Mouse (Mus musculus) spleen, adult 10 weeks (tissue): Measurements from ENCODE around the gene Ccl21a. TPM values are rescaled to one million over a fixed set of nuclear protein-coding genes. Genes with fewer than 3 reads are reported as not detected.

Source experiments
- polyA plus RNA-seq: library from polyadenylated mRNA; stranded (reverse); fragments of 350-450 nt; fragmentation: Illumina TruSeq; extraction: RNeasy Lipid Tissue Mini Kit (QIAGEN cat#74804); gene quantifications from one replicate; pipeline ENCODE4 v1.2.3, GENCODE M21; 2015; ENCODE audit warnings: low replicate concordance; ENCODE audit not compliant: insufficient read depth

Gene Ccl21a
- polyA plus RNA-seq = 506 TPM

GRCm38 (mm10) chr4:42773893-42774292, at the start of gene Ccl21a:
TSS of gene Ccl21a (minus strand) at chr4:42773993.

GRCm38 (mm10) chr4:42756477-42756876, 17.3 kb downstream of the Ccl21a start, which contains the start of gene Ccl19:
TSS of gene Ccl19 (minus strand) at chr4:42756577.

GRCm38 (mm10) chr4:42735245-42735644, 38.5 kb downstream of the Ccl21a start, which contains the start of gene 4930578G10Rik:
TSS of gene 4930578G10Rik (plus strand) at chr4:42735545.

Other genes with a start within 250 kb of the Ccl21a start
- gene Fam205a2, start 245.8 kb downstream of the Ccl21a start, polyA plus RNA-seq = not detected
- not detected for gene Gm10591, start 161.8 kb downstream of the Ccl21a start, polyA plus RNA-seq
- 93.8 TPM for gene Gm2564, start 144.3 kb downstream of the Ccl21a start, polyA plus RNA-seq
- gene Ccl27b, start 118.7 kb downstream of the Ccl21a start, polyA plus RNA-seq = not detected
- gene Il11ra2, start 112.1 kb downstream of the Ccl21a start, polyA plus RNA-seq = not detected
- not detected for gene 4930578G10Rik, start 38.4 kb downstream of the Ccl21a start, polyA plus RNA-seq
- gene Ccl19, start 17.4 kb downstream of the Ccl21a start, polyA plus RNA-seq = 137 TPM
- gene Fam205a1, start 79.9 kb upstream of the Ccl21a start, polyA plus RNA-seq = 0.07 TPM
- gene Gm12394, start 82.8 kb upstream of the Ccl21a start, polyA plus RNA-seq = not detected
- gene Fam205c, start 100.2 kb upstream of the Ccl21a start, polyA plus RNA-seq = not detected
- 2.0 TPM for gene Phf24, start 142.7 kb upstream of the Ccl21a start, polyA plus RNA-seq
- gene Dnajb5, start 175.8 kb upstream of the Ccl21a start, polyA plus RNA-seq = 12.7 TPM
- gene 1700022I11Rik, start 195.6 kb upstream of the Ccl21a start, polyA plus RNA-seq = not detected
- gene Vcp, start 226.5 kb upstream of the Ccl21a start, polyA plus RNA-seq = 241 TPM
- gene Fancg, start 236.5 kb upstream of the Ccl21a start, polyA plus RNA-seq = 21.5 TPM